Mouse (Mus musculus): ENCODE data around the gene Chmp4b.

- no peak for TF ChIP-seq GATA1 (IDR thresholded peaks at IDR 0.05; ENCODE audit: low read length)
- TF ChIP-seq TAL1 (IDR thresholded peaks at IDR 0.05; ENCODE audit: low read length) = no peak
These were observed 39.5 kb downstream of the Chmp4b start for GRCm38 (mm10) chr2:154690959-154691358.
